Mouse (Mus musculus) CH12.LX (cell line): ENCODE measurements around the gene 1110065P20Rik. TPM values are rescaled to one million over a fixed set of nuclear protein-coding genes. Genes with fewer than 3 reads are reported as not detected.

Experiments
- DNase-seq: peaks from one replicate; pipeline ENCODE4 v3.0.0-alpha.2; 2013; ENCODE audit errors: extremely low read depth
- H3K27ac ChIP-seq: 2 replicates; pipeline ENCODE4 v1.5.1; 2012; ENCODE audit warnings: low read depth, mild to moderate bottlenecking, control low read depth, moderate library complexity; ENCODE audit not compliant: insufficient read depth
- H3K27me3 ChIP-seq: replicated peaks from 2 replicates; pipeline ENCODE3; 2012; ENCODE audit warnings: inconsistent platforms
- H3K36me3 ChIP-seq, 2 experiments: replicated peaks in 1 of 2; 2 replicates each; pipeline versions ENCODE3 to v1.6.1; 2012; ENCODE audit warnings: inconsistent platforms in 1 of 2, low read length in 1 of 2, mild to moderate bottlenecking in 1 of 2, mixed read lengths in 1 of 2, moderate library complexity in 1 of 2; ENCODE audit not compliant: control insufficient read depth in 1 of 2, insufficient read depth in 1 of 2
- H3K4me1 ChIP-seq, 2 experiments: 2 replicates each; pipeline ENCODE4 v1.6.1; 2012; ENCODE audit warnings: inconsistent platforms in 1 of 2, moderate library complexity in 1 of 2; ENCODE audit not compliant: insufficient read depth in 2 of 2, control insufficient read depth in 1 of 2
- H3K4me2 ChIP-seq: 2 replicates; pipeline ENCODE4 v1.6.1; 2012; ENCODE audit warnings: low read depth, mild to moderate bottlenecking, control low read depth; ENCODE audit not compliant: poor library complexity, insufficient read depth, severe bottlenecking
- H3K4me3 ChIP-seq, 3 experiments: fragments of 150-350 bp in 1 of 3; sonication (generic) in 1 of 3; replicated peaks in 1 of 3; 2 replicates each; pipeline versions ENCODE3 to v1.5.1; 2011 to 2012; ENCODE audit warnings: low read depth in 2 of 3, low read length in 2 of 3, mild to moderate bottlenecking in 2 of 3, moderate library complexity in 2 of 3, control low read depth in 1 of 3, improper control_type of control experiment in 1 of 3, inconsistent platforms in 1 of 3, mixed read lengths in 1 of 3; ENCODE audit not compliant: poor library complexity in 1 of 3
- H3K79me2 ChIP-seq: replicated peaks from 2 replicates; pipeline ENCODE4 v1.6.1; 2012; ENCODE audit warnings: mild to moderate bottlenecking, moderate library complexity; ENCODE audit not compliant: control insufficient read depth, poor library complexity, insufficient read depth, severe bottlenecking; ENCODE audit errors: extremely low read depth
- H3K9ac ChIP-seq: 2 replicates; pipeline ENCODE4 v1.6.1; 2012; ENCODE audit warnings: low read depth, mild to moderate bottlenecking, control low read depth, moderate library complexity; ENCODE audit not compliant: insufficient read depth
- H3K9me3 ChIP-seq: replicated peaks from 2 replicates; pipeline ENCODE3; 2012; ENCODE audit warnings: low read length, inconsistent platforms, mixed read lengths
- CHD1 ChIP-seq: IDR thresholded peaks from 2 replicates; pipeline ENCODE4 v1.6.1; 2012; ENCODE audit warnings: low read depth, low read length, improper control_type of control experiment, inconsistent platforms
- CHD2 ChIP-seq: IDR thresholded peaks from 2 replicates; pipeline ENCODE4 v1.6.1; 2011; ENCODE audit warnings: low read length, improper control_type of control experiment
- E2F4 ChIP-seq: IDR thresholded peaks from 2 replicates; pipeline ENCODE4 v1.6.1; 2011; ENCODE audit warnings: low read depth, low read length, improper control_type of control experiment; ENCODE audit not compliant: insufficient replicate concordance
- GABPA ChIP-seq: IDR thresholded peaks from 2 replicates; pipeline ENCODE4 v1.6.1; 2012; ENCODE audit warnings: low read depth, low read length, improper control_type of control experiment, inconsistent platforms; ENCODE audit not compliant: insufficient replicate concordance
- HCFC1 ChIP-seq: IDR thresholded peaks from 2 replicates; pipeline ENCODE4 v1.6.1; 2012; ENCODE audit warnings: low read depth, mild to moderate bottlenecking, inconsistent platforms, low read length, improper control_type of control experiment
- JUN ChIP-seq: IDR thresholded peaks from 2 replicates; pipeline ENCODE4 v1.6.1; 2011; ENCODE audit warnings: low read depth, mild to moderate bottlenecking, low read length, improper control_type of control experiment, moderate library complexity; ENCODE audit not compliant: insufficient read depth
- KAT2A ChIP-seq: IDR thresholded peaks from 2 replicates; pipeline ENCODE4 v1.6.1; 2012; ENCODE audit warnings: low read length, improper control_type of control experiment, inconsistent platforms; ENCODE audit not compliant: insufficient replicate concordance
- MAX ChIP-seq: IDR thresholded peaks from 2 replicates; pipeline ENCODE4 v1.6.1; 2011; ENCODE audit warnings: low read length, improper control_type of control experiment
- MAZ ChIP-seq: IDR thresholded peaks from 2 replicates; pipeline ENCODE4 v1.6.1; 2012; ENCODE audit warnings: low read depth, mild to moderate bottlenecking, inconsistent platforms, low read length, improper control_type of control experiment, moderate library complexity
- MYC ChIP-seq: IDR thresholded peaks from 2 replicates; pipeline ENCODE4 v1.6.1; 2011; ENCODE audit warnings: low read depth, mild to moderate bottlenecking, improper control_type of control experiment, low read length
- POLR2AphosphoS2 ChIP-seq: IDR thresholded peaks from 2 replicates; pipeline ENCODE4 v1.6.1; 2011; ENCODE audit warnings: low read depth, low read length, improper control_type of control experiment
- RCOR1 ChIP-seq: conservative IDR thresholded peaks from 2 replicates; pipeline ENCODE4 v1.6.1; 2012; ENCODE audit warnings: low read depth, mild to moderate bottlenecking, inconsistent platforms, low read length, improper control_type of control experiment
- ZC3H11A ChIP-seq: IDR thresholded peaks from 2 replicates; pipeline ENCODE4 v1.6.1; 2012; ENCODE audit warnings: low read depth, mild to moderate bottlenecking, inconsistent platforms, low read length, improper control_type of control experiment
- ZNF384 ChIP-seq: IDR thresholded peaks from 2 replicates; pipeline ENCODE4 v1.6.1; 2012; ENCODE audit warnings: low read depth, low read length, improper control_type of control experiment, inconsistent platforms
- dilution Hi-C: fragments of 300-500 bp; cut with MboI; formaldehyde crosslinking; loops from 2 replicates; pipeline ENCODE4 v1.14.3; 2020; ENCODE audit warnings: low sequenced_read_pairs; ENCODE audit not compliant: extremely low pct_unique_long_range_greater_than_20kb, extremely low pct_ligation_motif_present
- in situ Hi-C: fragments of 300-500 bp; cut with MboI; formaldehyde crosslinking; loops from 3 replicates; pipeline ENCODE4 v1.14.3; 2019; ENCODE audit warnings: low sequenced_read_pairs, low pct_ligation_motif_present, low pct_unique_long_range_greater_than_20kb, mixed read lengths
- polyA plus RNA-seq: library from polyadenylated mRNA; unstranded; fragments of >175 nt; gene quantifications from 2 replicates; pipeline ENCODE4 v1.2.1, GENCODE M21; 2012; ENCODE audit warnings: low read depth; ENCODE audit not compliant: insufficient read length
- total RNA-seq, 2 experiments: library from RNA; depleted of rRNA; stranded (reverse); fragments of 300-350 nt in 1 of 2; fragments of >200 nt in 1 of 2; gene quantifications; 2 replicates each; pipeline ENCODE4 v1.2.3; 2012 to 2014

The 1110065P20Rik gene
- total and polyA plus RNA-seq, 3 experiments: 16.7 to 29.0 (median 28.5) TPM

DNA sequence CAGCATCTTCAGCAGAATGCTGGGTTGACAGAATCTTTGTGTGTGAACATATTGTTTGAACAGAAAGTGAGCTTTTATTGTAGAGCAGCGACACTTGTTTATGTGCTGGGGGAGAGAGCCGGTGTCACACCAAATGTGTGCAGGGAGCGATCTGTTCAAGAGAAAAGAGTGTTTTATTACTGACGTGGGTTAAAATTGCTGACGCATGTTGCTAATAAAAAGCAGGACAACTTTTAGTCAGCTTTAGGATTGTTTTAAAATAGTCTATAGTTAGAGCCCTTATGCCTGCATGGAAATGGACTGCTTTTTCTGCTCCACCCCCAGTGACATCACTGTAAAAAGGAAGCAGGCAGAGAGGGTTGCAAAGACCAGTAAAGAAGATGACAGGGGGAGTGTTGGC, 39.8 kb upstream of the 1110065P20Rik start:
- Histone ChIP-seq H3K4me1 (peaks cover 0 to 6% of the 10 kb centered on the region in 2 experiments; a peak in 1 of 4 replicates), H3K27me3 (peaks cover 90% of the 10 kb centered on the region), H3K4me2 (no peak overlapping the region), H3K36me3 (no peaks in the 10 kb centered on the region), H3K9ac (no peak overlapping the region), H3K27ac (no peak overlapping the region), H3K9me3 (peaks cover 3% of the 10 kb centered on the region), H3K4me3 (no peak overlapping the region), H3K79me2 (no peaks in the 10 kb centered on the region)
- in situ Hi-C loops: no loop called here
- no peak for TF ChIP-seq HCFC1
- no peak for TF ChIP-seq MAZ
- no peak for TF ChIP-seq MYC
- TF ChIP-seq RCOR1: no peak
- no peak for TF ChIP-seq KAT2A
- dilution Hi-C loops: no loop called here
- no peak for DNase-seq

DNA sequence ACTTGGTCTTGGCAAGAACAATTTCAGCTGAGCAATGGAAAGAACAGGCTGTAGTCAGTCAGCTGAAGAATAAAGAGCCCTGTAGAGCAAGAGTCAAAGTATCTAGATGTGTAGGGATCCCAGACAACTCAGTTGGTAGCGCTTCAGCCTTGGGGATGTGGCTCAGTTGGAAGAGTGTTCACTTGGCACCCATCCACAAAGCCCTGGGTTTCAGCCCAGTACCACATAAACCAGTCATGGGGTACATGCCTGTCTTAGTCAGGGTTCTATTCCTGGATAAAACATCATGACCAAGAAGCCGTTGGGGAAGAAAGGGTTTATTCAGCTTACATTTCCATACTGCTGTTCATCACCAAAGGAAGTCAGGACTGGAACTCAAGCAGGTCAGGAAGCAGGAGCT, 38.9 kb upstream of the 1110065P20Rik start:
- peaks cover 3% of the 10 kb centered on the region for H3K9me3 ChIP-seq
- peaks cover 0 to 6% of the 10 kb centered on the region in 2 experiments; a peak in 1 of 4 replicates for H3K4me1 ChIP-seq
- no peak for DNase-seq
- no peaks in the 10 kb centered on the region for H3K36me3 ChIP-seq
- in situ Hi-C loops: no loop called here
- dilution Hi-C loops: no loop called here
- TF ChIP-seq MAX (no peak), MAZ (no peak)
- H3K9ac ChIP-seq: no peak overlapping the region
- no peak overlapping the region for H3K27ac ChIP-seq
- H3K4me3 ChIP-seq: no peak overlapping the region
- no peaks in the 10 kb centered on the region for H3K79me2 ChIP-seq
- H3K27me3 ChIP-seq: peaks cover 87% of the 10 kb centered on the region
- H3K4me2 ChIP-seq: no peak overlapping the region

DNA sequence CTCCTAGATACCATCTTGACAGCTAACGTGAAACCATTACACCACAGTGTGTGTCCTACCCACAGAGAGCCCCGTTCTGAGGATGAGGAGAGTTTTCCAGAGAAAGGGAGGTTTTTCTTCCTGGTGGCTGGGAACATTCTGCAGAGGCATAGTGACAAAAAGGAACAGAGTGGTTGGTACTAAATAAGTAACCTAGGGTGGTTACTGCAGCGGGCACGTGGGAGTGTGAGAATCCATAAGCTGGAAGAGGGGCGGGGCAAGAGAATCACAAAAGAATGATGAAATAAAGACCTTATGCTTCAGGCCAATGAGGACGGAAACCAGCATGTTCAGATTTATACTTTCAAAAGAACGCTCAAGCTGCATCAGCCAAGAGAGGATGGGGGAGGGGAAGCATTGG, 37.7 kb upstream of the 1110065P20Rik start:
- TF ChIP-seq CHD1 (no peak), E2F4 (no peak), RCOR1 (no peak), JUN (no peak), CHD2 (no peak), ZC3H11A (no peak), MAX (no peak), MAZ (no peak), ZNF384 (no peak), GABPA (no peak), POLR2AphosphoS2 (no peak)
- dilution Hi-C loops: no loop called here
- Histone ChIP-seq H3K4me2 (no peak overlapping the region), H3K36me3 (no peaks in the 10 kb centered on the region), H3K4me1 (peaks cover 0 to 3% of the 10 kb centered on the region in 2 experiments; a peak in 1 of 4 replicates), H3K9ac (no peak overlapping the region), H3K27me3 (peaks cover 83% of the 10 kb centered on the region), H3K79me2 (no peaks in the 10 kb centered on the region), H3K4me3 (no peak overlapping the region), H3K27ac (no peak overlapping the region), H3K9me3 (no peaks in the 10 kb centered on the region)
- in situ Hi-C loops: no loop called here
- no peak for DNase-seq
